Mouse (Mus musculus): Measurements from ENCODE around the gene Scn3b. TPM values are rescaled to one million over a fixed set of nuclear protein-coding genes. Genes with fewer than 3 reads are reported as not detected.

Scn3b gene
- polyA plus RNA-seq, 1 experiment from 2014 or later = 127 TPM

GRCm38 (mm10) chr9:40326260-40326915 is 57.4 kb downstream of the Scn3b start:
- H3K4me3 ChIP-seq (replicated peaks; ENCODE audit: low read length) = no peak overlapping the region
- H3K27ac ChIP-seq (ENCODE audit: low read length) = no peak overlapping the region
- no peak for ATAC-seq
- no peaks in the 10 kb centered on the region for H3K9me3 ChIP-seq (ENCODE audit: control insufficient read depth, low read length)
- no peak overlapping the region for H3K9ac ChIP-seq (replicated peaks; ENCODE audit: low read depth, low read length)
- WGBS = 80% methylated on average over 7 of the region's 7 CpGs
- H3K4me1 ChIP-seq (replicated peaks; ENCODE audit: control insufficient read depth, insufficient read depth, low read length) = peaks cover 6% of the 10 kb centered on the region; the same call in 1 of the 2 replicates
- H3K4me2 ChIP-seq (ENCODE audit: low read length) = no peak overlapping the region
- H3K36me3 ChIP-seq (ENCODE audit: control insufficient read depth, insufficient read depth) = peaks cover 3% of the 10 kb centered on the region; the same call in 1 of the 2 replicates
- no peaks in the 10 kb centered on the region for H3K27me3 ChIP-seq (replicated peaks; ENCODE audit: control insufficient read depth, insufficient read depth, low read length)

GRCm38 (mm10) chr9:40330609-40331382 is 61.8 kb downstream of the Scn3b start:
- WGBS = 57% methylated on average over 19 of the region's 19 CpGs
- Histone ChIP-seq H3K4me2 (ENCODE audit: low read length) (no peak overlapping the region), H3K9ac (replicated peaks; ENCODE audit: low read depth, low read length) (no peak overlapping the region), H3K27me3 (replicated peaks; ENCODE audit: control insufficient read depth, insufficient read depth, low read length) (no peaks in the 10 kb centered on the region), H3K4me3 (replicated peaks; ENCODE audit: low read length) (no peak overlapping the region), H3K9me3 (ENCODE audit: control insufficient read depth, low read length) (no peaks in the 10 kb centered on the region), H3K4me1 (replicated peaks; ENCODE audit: control insufficient read depth, insufficient read depth, low read length) (peaks cover 21% of the 10 kb centered on the region), H3K27ac (ENCODE audit: low read length) (no peak overlapping the region), H3K36me3 (ENCODE audit: control insufficient read depth, insufficient read depth) (peaks cover 5% of the 10 kb centered on the region; the same call in 1 of the 2 replicates)
- peak; percentile 70 for ATAC-seq

- 86% methylated on average over 15 of the region's 15 CpGs for WGBS
- peak; percentile 5 for ATAC-seq
These were observed 62.6 kb downstream of the Scn3b start for GRCm38 (mm10) chr9:40331411-40332286.

GRCm38 (mm10) chr9:40332326-40332725 is 63.3 kb downstream of the Scn3b start:
- ATAC-seq = peak; percentile 55
- Histone ChIP-seq H3K9ac (replicated peaks; ENCODE audit: low read depth, low read length) (no peak overlapping the region), H3K4me2 (ENCODE audit: low read length) (no peak overlapping the region), H3K27me3 (replicated peaks; ENCODE audit: control insufficient read depth, insufficient read depth, low read length) (no peaks in the 10 kb centered on the region), H3K36me3 (ENCODE audit: control insufficient read depth, insufficient read depth) (peaks cover 3% of the 10 kb centered on the region; the same call in 1 of the 2 replicates), H3K4me1 (replicated peaks; ENCODE audit: control insufficient read depth, insufficient read depth, low read length) (peaks cover 33% of the 10 kb centered on the region), H3K9me3 (ENCODE audit: control insufficient read depth, low read length) (no peaks in the 10 kb centered on the region), H3K4me3 (replicated peaks; ENCODE audit: low read length) (no peak overlapping the region), H3K27ac (ENCODE audit: low read length) (peak overlapping the region; percentile 82)
- WGBS = 61% methylated on average over 4 of the region's 4 CpGs

More at GRCm38 (mm10) chr9:40331411-40332286, 62.6 kb downstream of the Scn3b start:
- no peak overlapping the region for H3K4me3 ChIP-seq (replicated peaks; ENCODE audit: low read length)
- H3K4me2 ChIP-seq (ENCODE audit: low read length) = no peak overlapping the region
- peaks cover 3% of the 10 kb centered on the region; the same call in 1 of the 2 replicates for H3K36me3 ChIP-seq (ENCODE audit: control insufficient read depth, insufficient read depth)
- no peaks in the 10 kb centered on the region for H3K27me3 ChIP-seq (replicated peaks; ENCODE audit: control insufficient read depth, insufficient read depth, low read length)
- no peak overlapping the region for H3K9ac ChIP-seq (replicated peaks; ENCODE audit: low read depth, low read length)
- H3K9me3 ChIP-seq (ENCODE audit: control insufficient read depth, low read length) = no peaks in the 10 kb centered on the region
- peaks cover 26% of the 10 kb centered on the region for H3K4me1 ChIP-seq (replicated peaks; ENCODE audit: control insufficient read depth, insufficient read depth, low read length)
- peak overlapping the region; percentile 82 for H3K27ac ChIP-seq (ENCODE audit: low read length)

- Histone ChIP-seq H3K4me2 (ENCODE audit: low read length) (no peak overlapping the region), H3K27me3 (replicated peaks; ENCODE audit: control insufficient read depth, insufficient read depth, low read length) (no peaks in the 10 kb centered on the region), H3K4me1 (replicated peaks; ENCODE audit: control insufficient read depth, insufficient read depth, low read length) (peaks cover 38% of the 10 kb centered on the region), H3K9me3 (ENCODE audit: control insufficient read depth, low read length) (no peaks in the 10 kb centered on the region), H3K27ac (ENCODE audit: low read length) (peak overlapping the region; percentile 82), H3K4me3 (replicated peaks; ENCODE audit: low read length) (no peak overlapping the region), H3K9ac (replicated peaks; ENCODE audit: low read depth, low read length) (no peak overlapping the region), H3K36me3 (ENCODE audit: control insufficient read depth, insufficient read depth) (peaks cover 3% of the 10 kb centered on the region; the same call in 1 of the 2 replicates)
- 82% methylated on average over 31 of the region's 31 CpGs for WGBS
- no peak for ATAC-seq
These were observed 64.0 kb downstream of the Scn3b start for GRCm38 (mm10) chr9:40332731-40333648.

GRCm38 (mm10) chr9:40333649-40334396 is 64.8 kb downstream of the Scn3b start:
- no peaks in the 10 kb centered on the region for H3K27me3 ChIP-seq (replicated peaks; ENCODE audit: control insufficient read depth, insufficient read depth, low read length)
- H3K4me2 ChIP-seq (ENCODE audit: low read length) = no peak overlapping the region
- WGBS = 61% methylated on average over 9 of the region's 9 CpGs

GRCm38 (mm10) chr9:40334617-40335016 is 65.6 kb downstream of the Scn3b start:
- H3K27me3 ChIP-seq (replicated peaks; ENCODE audit: control insufficient read depth, insufficient read depth, low read length) = no peaks in the 10 kb centered on the region
- no peak overlapping the region for H3K27ac ChIP-seq (ENCODE audit: low read length)
- 0 out of 2 replicates have a peak, but pooled peaks cover 3% of the 10 kb centered on the region for H3K36me3 ChIP-seq (ENCODE audit: control insufficient read depth, insufficient read depth)
- WGBS = 88% methylated on average over 2 of the region's 2 CpGs
- no peak overlapping the region for H3K4me3 ChIP-seq (replicated peaks; ENCODE audit: low read length)
- ATAC-seq = no peak
- H3K4me2 ChIP-seq (ENCODE audit: low read length) = no peak overlapping the region
- peaks cover 44% of the 10 kb centered on the region for H3K4me1 ChIP-seq (replicated peaks; ENCODE audit: control insufficient read depth, insufficient read depth, low read length)
- H3K9ac ChIP-seq (replicated peaks; ENCODE audit: low read depth, low read length) = no peak overlapping the region
- no peaks in the 10 kb centered on the region for H3K9me3 ChIP-seq (ENCODE audit: control insufficient read depth, low read length)

More at GRCm38 (mm10) chr9:40333649-40334396, 64.8 kb downstream of the Scn3b start:
- ATAC-seq = no peak; the same call in 1 of the 2 replicates
- Histone ChIP-seq H3K36me3 (ENCODE audit: control insufficient read depth, insufficient read depth) (peaks cover 3% of the 10 kb centered on the region; the same call in 1 of the 2 replicates), H3K4me3 (replicated peaks; ENCODE audit: low read length) (no peak overlapping the region), H3K9me3 (ENCODE audit: control insufficient read depth, low read length) (no peaks in the 10 kb centered on the region), H3K27ac (ENCODE audit: low read length) (no peak overlapping the region; the same call in 1 of the 2 replicates), H3K9ac (replicated peaks; ENCODE audit: low read depth, low read length) (no peak overlapping the region), H3K4me1 (replicated peaks; ENCODE audit: control insufficient read depth, insufficient read depth, low read length) (peaks cover 40% of the 10 kb centered on the region)

GRCm38 (mm10) chr9:40336701-40337100 is 67.7 kb downstream of the Scn3b start:
- Histone ChIP-seq H3K9ac (replicated peaks; ENCODE audit: low read depth, low read length) (no peak overlapping the region), H3K36me3 (ENCODE audit: control insufficient read depth, insufficient read depth) (0 out of 2 replicates have a peak, but pooled peaks cover 3% of the 10 kb centered on the region), H3K4me3 (replicated peaks; ENCODE audit: low read length) (no peak overlapping the region), H3K4me2 (ENCODE audit: low read length) (no peak overlapping the region), H3K27ac (ENCODE audit: low read length) (peak overlapping the region; percentile 62), H3K4me1 (replicated peaks; ENCODE audit: control insufficient read depth, insufficient read depth, low read length) (peaks cover 44% of the 10 kb centered on the region), H3K9me3 (ENCODE audit: control insufficient read depth, low read length) (no peaks in the 10 kb centered on the region), H3K27me3 (replicated peaks; ENCODE audit: control insufficient read depth, insufficient read depth, low read length) (no peaks in the 10 kb centered on the region)
- ATAC-seq = peak; percentile 50
- WGBS = 24% methylated on average over 5 of the region's 5 CpGs
